Mouse (Mus musculus): ENCODE measurements around the gene Slc1a7. TPM values are rescaled to one million over a fixed set of nuclear protein-coding genes. Genes with fewer than 3 reads are reported as not detected.

Slc1a7 gene
- polyA plus RNA-seq, 2 experiments from 2014 or later, result not detected

DNA sequence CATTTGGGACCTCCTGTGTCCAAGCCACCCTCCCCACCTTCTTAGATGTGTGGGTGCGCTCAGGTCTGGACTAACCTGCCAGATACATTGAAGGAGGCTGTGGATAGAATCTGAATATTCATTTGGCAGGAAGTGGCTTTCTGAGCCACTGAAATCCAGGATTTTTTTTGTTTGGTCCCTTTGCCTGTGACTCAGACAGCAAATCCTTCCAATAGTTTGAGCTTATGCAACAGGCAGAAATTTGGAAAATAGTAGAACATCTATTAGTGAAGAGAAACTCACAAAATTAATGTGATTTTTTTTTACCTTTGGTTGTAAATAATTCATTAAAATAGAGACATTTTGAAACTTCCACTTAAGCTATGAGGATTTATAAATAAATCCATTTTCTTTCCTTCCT lies 3.0 kb downstream of the Slc1a7 start:
- no peak for ATAC-seq

DNA sequence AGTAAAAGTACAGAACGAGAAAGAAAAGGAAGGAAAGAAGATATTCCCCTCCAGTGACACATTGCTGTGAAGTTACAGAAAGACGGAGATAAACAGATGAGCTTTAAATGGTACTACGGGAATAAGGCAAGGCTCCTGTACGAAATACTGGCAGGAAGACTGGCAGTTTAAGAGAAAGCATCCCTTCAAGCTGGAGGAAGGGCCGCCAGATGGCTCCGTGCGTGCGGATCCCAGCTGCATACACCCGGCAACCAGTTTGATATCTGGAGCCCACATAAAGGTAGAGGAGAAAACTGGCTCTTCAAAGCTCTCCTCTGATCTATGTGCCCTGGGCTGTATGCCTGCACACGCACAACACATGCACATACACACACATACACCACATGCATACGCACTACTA lies 6.4 kb downstream of the Slc1a7 start:
- no peak for ATAC-seq

DNA sequence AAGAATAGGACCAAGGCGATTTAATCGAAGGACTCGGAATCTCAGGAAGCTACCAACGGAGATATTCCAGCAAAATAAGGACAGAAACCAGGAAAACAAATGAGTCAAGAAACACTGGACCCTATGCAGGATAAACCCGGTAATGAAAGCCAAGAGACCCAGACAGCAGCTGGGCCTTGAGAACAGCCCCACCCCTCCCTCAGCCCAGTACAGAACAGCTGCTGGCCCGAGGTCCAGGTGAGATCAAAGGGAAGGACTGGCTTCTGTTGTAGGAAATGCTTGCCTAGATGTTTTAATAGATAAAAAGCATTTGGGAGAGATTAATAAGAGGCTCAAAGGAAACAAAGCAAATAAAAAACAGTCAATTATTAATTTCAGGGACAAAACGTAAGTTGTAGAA lies 6.9 kb downstream of the Slc1a7 start:
- ATAC-seq, result no peak

DNA sequence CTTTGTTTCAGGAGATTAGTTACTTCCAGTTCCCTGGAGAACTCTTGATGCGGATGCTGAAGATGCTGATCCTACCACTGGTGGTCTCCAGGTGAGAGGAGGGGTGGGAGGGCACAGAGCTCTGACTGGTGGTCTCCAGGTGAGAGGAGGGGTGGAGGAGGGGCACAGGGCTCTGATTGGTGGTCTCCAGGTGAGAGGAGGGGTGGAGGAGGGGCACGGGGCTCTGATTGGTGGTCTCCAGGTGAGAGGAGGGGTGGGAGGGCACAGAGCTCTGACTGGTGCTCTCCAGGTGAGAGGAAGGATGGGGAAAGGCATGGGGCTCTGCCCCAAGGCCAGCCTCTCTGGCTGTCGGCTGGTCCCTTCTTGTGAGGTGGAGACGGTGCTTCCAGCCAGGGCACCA lies 9.5 kb downstream of the Slc1a7 start:
- ATAC-seq, result no peak

DNA sequence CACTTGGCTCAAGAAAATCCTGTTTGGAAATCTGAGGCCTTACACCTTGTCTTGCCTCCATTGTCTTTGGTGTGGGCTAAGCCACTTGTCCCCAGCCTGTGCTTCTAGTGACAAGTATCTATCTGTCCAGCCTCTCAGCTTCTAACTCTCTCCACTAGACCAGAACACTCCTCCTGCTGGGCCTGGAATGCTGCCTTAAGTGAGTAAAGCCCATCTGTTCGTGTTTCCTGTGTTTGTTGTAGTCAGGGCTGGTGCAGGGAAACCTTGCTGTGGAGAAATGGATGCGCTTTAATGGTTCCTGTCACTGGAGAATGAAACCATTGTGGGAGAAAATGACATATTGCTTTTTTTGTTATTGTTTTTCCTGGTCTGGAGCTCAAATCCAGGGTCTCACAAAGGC lies 11.4 kb downstream of the Slc1a7 start:
- no peak for ATAC-seq

DNA sequence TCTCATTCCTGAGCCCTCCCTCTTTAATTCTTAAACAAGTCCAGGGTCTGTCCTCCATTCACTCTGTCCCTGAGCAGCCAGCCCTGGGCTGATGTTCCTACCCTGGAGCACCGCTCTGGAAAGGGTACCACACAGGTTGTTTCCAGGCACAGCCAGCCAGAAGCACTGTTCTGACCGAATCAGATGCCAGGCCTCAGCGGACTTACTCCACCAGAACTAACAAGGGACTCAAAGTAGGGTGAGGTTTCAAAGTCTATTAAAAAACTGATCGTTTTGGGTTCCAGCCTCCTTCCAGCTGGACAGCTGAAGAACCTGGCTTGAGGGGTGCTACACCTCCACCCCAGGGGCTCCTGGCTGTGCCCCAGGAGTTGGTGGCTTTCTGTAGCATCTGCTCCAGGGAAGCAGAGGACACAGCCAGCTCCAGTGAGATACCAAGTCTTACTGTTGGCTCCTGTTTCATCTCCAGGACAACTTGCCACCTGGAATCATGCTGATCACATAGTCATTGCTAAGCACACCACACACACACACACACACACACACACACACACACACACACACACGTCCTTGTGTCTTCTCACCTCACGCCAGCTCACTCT lies 12.0 kb downstream of the Slc1a7 start:
- ATAC-seq, result no peak

DNA sequence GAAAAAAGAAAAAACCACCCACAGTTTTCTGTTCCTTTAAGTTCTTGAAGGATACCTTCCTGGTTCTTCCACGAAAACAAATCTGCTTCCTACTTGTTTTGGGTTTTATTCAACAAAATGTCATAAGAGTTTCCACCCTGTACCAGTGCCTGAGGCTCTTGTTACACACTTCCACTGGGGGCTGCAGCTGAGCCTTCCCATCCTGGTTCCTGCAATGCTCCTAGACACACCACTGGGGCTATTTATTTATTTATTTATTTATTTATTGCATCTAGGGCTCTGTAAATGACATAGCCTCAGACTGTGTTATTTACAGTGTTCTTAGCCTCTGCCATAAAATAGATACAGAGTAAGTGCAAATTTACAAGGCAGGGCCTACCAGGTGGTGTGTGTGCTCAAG lies 15.6 kb downstream of the Slc1a7 start:
- ATAC-seq, result no peak

DNA sequence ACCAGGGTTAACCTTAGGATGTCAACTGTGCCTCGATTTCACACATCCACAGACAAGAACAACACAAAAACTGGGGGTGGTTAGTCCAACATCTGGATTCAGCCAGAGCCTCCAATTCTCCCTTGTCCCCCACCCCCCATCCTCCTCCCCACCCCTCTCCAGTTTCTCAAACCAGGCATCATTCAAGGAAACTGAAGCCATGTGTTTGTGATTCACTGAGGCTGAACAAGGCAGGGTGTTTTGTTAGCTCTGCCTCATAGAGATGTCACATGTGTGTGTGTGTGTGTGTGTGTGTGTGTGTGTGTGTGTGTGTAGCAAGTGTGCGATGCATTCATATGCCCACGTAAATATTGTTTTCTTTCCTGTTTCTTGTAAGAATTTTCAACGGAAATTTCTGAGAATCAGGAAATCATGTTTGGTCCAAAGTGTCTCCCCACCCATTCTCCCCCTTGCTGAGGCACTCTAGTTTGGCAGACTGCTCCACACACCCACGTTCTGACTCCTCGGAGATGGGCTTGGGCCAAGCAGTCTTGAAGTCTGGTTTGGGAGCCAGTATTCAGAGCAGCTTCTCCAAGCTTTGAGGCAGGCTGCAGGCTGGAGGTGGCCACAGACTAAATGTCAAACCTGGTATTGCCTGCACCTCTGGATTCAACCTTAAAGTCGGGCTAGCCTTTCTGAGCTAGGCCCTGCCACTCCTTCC lies 16.3 kb downstream of the Slc1a7 start:
- no peak for ATAC-seq

DNA sequence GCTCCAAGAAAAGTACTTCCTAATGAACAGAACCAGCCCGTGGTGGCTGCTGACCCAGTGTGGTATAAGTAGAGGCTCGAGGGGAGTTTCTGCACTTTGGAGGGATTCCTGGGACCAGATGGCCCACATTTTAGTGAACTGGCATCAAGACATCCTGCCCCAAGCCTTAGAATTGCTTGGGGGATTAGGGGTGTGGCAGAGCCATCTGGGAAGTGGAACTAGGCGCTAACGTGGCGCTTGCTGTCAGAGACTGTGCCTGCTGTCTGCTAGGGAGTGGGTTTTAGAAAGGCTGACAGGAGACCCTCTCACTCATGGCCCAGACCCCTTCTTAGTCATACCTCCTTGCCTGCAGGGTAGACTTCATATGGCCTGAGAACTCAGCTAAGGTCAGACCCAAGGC lies 17.7 kb downstream of the Slc1a7 start:
- ATAC-seq, result no peak

DNA sequence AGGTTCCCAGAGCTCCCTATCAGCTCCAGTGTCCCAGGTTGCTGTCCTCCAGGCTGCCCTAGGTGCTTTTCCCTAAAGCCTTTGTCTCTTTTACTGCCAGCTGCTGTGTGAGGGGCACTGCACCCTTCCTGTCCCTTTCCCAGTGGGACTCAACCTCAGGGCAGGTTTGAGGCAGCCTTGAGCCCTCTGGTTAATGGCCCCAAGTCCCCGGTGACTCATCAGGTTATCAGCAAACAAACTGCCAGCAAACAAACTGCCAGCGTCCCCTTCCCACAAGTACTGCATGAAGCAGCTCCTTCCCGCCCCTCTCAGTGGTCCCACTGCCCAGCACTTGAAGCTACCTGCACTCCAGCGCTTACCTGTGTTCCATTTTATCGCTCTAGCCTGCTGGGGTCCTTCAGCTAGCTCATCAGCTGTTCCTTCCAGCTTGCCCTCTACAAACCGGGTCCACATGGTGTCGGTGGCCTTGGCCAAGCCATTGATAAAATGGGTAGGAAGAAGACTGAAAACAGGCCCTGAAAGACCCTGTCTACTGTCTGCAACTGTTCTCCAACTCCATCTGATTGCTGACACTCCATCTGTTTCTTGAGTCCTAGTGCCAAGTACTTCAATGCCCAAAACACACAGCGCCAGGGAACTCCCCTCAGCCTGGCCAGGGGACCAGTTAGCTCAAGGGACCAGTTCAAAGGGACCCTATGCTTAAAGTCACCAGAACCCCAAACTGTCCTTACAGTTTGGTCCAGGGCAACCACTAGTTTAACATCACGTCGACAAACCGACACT lies 18.4 kb downstream of the Slc1a7 start:
- no peak for ATAC-seq

DNA sequence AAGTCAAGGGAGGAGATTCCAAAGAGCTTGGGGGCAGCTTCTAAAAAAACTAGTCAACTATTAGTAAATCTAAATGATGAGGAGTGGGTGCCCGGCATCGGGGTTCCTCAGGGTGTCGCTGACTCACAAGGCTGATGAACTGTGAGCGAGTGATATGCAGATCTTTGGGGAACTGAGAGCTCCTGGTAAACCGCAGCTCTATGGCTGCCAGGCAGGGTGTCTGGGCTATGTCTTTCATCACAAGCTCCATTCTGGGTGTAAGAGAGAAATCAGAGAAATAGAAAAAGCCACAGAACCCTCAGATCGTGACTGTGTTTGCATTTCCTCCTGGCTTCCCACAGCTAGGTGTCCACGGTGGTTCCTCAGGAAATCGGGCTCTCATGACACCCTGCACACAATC lies 20.8 kb downstream of the Slc1a7 start:
- no peak for ATAC-seq

DNA sequence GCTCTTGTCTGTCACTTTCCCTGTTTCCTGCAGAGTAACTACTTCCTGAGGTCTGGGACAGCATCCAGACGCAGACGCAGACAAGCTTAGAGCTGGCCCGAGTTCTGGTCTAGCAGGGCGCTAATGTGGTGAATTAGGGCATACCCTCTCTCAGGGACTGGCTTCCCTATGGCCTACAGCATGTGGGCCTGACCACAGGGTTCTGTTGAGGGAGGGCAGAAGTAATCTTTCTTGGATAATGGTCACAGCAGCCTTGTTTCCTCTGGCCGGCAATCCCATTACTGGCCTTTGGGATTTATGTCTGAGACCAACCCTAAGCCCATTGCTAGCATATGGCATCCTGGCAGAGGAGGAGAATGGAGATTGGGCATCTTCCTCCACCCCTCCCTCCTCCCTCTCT lies 22.7 kb downstream of the Slc1a7 start:
- ATAC-seq, result no peak

DNA sequence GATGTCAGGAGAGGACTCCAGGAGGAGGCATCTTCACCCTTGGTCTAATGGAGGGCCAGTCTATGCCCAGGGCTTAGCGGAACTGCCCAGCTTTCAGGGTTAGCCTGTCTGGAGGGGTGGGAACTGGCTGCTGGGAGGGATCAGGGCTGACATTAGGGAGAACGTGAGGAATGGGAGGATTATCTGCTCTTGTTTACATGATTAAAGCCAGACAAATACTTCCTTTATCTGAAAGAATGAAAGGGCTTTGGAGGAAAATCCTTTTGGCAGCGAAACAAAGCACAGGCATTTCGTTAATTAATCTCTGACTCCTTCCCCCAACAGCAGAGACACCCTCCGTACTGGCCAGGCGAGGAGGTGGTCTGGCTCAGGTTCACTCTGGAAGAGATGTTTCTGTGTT lies 23.7 kb downstream of the Slc1a7 start:
- ATAC-seq, result no peak

DNA sequence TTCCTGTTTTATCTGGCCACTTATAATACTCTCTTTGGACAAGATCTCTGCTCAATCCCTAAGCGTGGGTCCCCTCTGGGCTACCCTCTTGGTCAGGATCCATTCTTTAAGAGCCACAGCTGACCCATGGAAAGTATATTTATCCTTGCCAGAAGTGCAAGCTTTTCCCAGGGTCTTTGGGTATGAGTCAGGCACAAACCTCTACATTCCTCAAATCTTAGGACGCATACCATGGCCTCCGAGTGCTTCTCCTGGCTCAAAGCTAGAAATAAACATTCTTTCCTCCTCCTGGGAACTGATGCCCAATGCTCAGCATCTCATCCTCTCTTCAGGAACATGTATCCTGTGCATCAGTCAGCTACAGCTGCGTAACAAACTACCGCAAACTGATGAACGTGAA lies 26.9 kb downstream of the Slc1a7 start:
- ATAC-seq, result no peak

DNA sequence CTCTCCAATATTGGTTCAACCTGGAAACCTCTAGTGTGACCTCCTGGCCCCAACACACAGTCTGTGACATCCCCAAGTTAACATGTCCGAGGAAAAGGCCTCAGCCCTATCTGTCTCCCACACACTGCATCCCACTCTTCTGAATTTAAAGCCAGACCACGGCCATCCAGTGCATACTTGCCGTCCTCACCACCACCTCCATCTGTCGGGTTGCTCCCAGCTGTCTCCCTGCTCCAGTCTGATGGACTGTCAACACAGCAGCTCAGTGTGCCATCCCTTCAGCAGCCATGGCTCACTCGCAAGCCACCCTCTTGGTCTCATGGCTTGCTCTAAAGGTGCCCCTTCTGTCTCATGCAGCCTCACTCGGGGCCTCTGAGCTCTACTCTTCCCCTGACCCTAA lies 27.6 kb downstream of the Slc1a7 start:
- no peak for ATAC-seq

DNA sequence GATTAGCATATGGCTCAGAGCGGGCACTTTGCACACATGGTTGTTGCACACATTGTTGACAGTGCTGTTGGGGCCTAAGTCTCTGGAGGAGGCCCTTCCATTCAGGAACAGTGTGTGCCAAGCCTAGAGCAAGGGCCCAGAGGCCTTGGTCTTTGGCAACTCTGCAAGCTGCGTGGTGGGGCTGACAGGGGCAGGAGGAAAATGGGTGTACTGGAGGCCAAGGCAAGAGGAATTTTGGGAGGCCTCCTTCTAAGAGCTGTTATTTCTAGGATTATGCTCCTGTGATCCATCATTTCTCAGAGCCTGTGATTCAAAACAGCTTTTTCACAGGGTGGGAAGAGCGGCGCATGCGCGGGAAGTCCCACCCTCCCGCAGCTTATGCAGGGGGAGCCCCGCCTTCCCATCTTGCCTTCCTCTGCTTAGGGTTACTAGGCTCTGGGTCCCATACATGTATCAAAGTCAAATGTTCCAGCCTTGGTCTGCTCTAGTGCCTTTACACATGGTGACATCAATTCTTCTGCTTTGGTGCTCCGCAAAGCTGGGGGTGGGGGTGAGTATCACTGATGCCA lies 28.4 kb downstream of the Slc1a7 start:
- no peak for ATAC-seq

DNA sequence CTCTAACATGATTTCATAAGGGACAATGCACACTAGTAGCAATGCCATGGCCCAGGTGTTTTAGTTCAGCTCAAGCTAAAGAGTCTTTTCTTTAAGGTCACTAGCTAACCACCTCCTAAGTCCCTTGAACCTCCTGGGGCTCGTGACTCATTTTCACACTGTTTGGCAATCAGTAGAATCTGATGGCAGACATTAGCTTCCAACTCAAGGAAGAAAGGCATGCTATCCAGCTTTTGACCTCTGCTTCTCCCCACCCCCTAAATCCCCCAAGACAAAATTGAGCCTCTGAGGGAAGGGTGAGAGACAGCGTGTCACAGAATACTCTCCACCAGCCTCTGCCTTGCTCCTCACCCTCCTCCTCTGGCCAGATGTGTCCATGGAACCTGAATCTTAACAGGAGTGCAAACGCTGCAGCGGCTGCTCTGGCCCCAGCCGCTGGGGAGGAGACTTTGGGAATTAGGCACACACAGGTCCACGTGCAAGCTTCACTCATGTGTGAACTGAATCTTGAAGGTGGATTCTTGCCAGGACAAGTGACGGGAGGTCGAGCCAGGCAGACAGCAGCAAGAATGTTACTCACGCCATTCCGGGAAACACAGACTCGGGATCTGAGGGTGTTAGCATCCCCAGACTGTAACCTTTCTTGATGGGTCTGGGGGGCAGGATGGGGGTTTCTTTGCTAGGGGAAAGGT lies 30.7 kb downstream of the Slc1a7 start:
- no peak for ATAC-seq

DNA sequence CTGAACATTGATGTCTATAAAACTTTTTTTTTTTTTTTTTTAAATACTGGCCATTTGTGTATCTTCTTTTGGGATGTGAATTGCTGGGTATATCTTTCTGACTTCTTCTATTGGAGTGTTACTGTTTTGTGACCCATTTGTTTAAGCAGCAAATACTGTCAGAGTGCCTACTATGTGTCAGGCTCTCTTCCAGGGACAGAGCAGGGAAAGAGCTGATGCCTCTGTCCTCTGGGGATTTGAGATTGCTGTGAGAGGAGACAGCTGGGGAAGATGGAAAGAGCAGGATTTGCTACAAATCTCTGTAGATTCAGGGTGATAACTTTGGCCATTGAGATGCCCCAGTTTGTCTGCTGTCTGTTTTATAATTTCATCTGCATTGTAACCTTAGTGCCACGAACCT lies 31.2 kb downstream of the Slc1a7 start:
- ATAC-seq, result no peak

DNA sequence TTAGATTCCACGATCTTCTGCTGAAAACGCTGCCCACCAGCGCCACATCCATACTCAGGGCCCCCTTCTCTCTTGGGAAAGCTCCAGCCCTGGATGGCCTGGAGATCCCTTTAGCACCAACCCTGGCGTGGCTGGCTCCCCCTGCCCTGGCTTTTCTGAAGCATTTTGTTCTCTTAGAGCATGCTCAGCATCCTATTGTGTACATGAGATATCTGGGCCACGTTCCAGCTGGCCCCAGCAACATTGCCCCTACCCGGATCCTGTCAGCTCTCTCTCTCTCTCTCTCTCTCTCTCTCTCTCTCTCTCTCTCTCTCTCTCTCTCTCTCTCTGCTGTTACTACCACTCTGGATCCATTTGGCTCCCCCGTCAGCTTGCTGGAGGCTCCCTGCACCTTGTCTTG lies 37.2 kb downstream of the Slc1a7 start:
- no peak for ATAC-seq

DNA sequence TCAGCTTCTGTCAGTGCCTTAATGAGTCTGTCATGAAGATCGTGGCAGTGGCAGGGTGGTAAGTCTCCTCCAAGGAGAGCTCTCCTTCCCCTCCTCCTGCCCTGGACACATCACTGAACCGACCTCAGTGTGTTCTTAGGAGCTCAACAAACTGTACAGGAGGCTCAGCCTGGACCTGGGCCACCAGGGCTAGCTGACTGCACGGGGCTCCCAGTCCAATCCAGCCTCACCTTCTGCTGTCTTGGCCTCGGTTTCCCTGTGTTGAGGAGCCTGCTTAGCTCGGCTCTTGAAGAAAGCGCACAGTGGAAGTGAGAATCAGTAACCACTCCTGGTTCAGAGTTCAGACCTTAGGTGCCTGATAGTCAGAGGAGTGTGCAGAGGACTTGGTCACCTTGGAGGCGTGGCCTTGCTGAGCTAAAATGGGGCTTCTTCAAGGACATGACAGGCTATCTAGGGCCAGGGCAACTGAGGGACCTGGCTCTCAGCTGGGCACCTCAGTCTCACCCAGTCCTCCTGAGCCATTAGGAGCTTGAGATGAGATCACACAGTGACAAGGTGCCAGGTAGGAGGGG lies 39.5 kb downstream of the Slc1a7 start:
- no peak for ATAC-seq

DNA sequence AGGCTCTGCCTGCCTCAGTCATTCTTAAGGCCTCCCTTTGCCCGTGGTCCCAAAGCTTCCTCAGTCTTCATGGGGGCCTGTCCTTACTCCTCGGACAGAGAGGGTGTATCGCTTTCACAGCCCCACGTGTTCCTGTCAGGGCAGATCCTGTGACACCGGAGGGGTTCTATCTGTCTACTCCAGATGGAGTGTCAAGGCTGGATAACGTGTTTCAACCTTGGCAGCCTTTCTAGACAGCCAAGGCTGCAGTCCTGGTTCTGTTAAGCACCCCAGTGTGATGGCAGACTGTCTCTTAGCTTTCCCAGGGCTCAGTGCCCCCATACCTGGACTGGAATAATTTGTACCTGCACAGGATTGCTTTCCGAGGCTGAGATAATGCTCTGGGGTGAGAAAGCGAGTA lies 40.4 kb downstream of the Slc1a7 start:
- no peak for ATAC-seq

DNA sequence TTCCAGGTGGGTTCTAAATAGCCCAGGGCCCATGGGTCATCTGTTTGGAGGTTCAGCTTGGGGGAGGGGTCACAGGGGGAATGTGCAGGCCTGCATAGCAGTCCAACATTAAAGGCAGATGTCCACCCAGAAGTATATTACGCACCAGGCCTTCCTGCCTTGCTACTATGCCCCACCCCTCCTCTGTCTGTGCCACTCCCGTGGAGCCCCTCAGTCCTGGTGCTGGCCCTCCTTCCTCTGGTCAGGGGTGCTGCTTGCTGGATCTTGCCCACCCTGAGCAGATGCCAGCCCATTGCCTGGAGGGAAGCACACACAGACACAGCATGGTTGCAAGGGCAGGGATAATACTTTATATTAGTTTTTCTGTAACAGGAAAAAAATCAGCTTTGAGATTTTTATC lies 46.3 kb downstream of the Slc1a7 start:
- no peak for ATAC-seq
